Mouse (Mus musculus) thymus, postnatal 14 days (tissue): ENCODE data around the gene Olfr596.
"Not testable (repeated sequence)": the region's sequence is repeated elsewhere in the genome, so short reads cannot be mapped to it uniquely, and the experiment has no call there.

Experiments used
- DNase-seq: peaks from one replicate; pipeline ENCODE4 v3.0.0; 2021

Gene Olfr596

GRCm38 (mm10) chr7:103305348-103305747 lies at the start of gene Olfr596:
Olfr596 (plus strand) TSS chr7:103305648.
- not testable (repeated sequence) for DNase-seq

- not testable (repeated sequence) for DNase-seq
Measured at GRCm38 (mm10) chr7:103316015-103316414, 10.6 kb downstream of the Olfr596 start, which contains the start of gene Olfr597. Olfr597 (plus strand) TSS chr7:103316315.

GRCm38 (mm10) chr7:103323268-103323667 lies 17.8 kb downstream of the Olfr596 start, which contains the start of gene Olfr598:
Olfr598 (plus strand) TSS chr7:103323568.
- no peak for DNase-seq

- no peak for DNase-seq
Measured at GRCm38 (mm10) chr7:103335617-103336016, 30.2 kb downstream of the Olfr596 start, which contains the start of gene Olfr599. Olfr599 (plus strand) TSS chr7:103335917.

- DNase-seq: no peak
Measured at GRCm38 (mm10) chr7:103349569-103349968, 44.1 kb downstream of the Olfr596 start, which contains the start of gene Olfr600. Olfr600 (minus strand) TSS chr7:103349669.
